Mouse (Mus musculus) hindbrain, embryonic 12.5 days (tissue): Measurements from ENCODE around the gene Tpk1. TPM values are rescaled to one million over a fixed set of nuclear protein-coding genes. Genes with fewer than 3 reads are reported as not detected.

Experiments used
- ATAC-seq: fragments of 200-750 bp; cut with Nextera tagmentation; 2 replicates; pipeline ENCODE4 v1.8.0; 2017; ENCODE audit warnings: moderate TSS enrichment; ENCODE audit not compliant: low FRiP score
- H3K27ac ChIP-seq: fragments of 300-500 bp; sonication (generic); 2 replicates; pipeline ENCODE4 v1.5.1; 2016; ENCODE audit warnings: mild to moderate bottlenecking
- H3K27me3 ChIP-seq: fragments of 300-500 bp; sonication (generic); 2 replicates; pipeline ENCODE4 v1.6.1; 2016; ENCODE audit warnings: mild to moderate bottlenecking
- H3K36me3 ChIP-seq: fragments of 300-500 bp; sonication (generic); 2 replicates; pipeline ENCODE4 v1.6.1; 2016; ENCODE audit warnings: mild to moderate bottlenecking
- H3K4me1 ChIP-seq: fragments of 300-500 bp; sonication (generic); 2 replicates; pipeline ENCODE4 v1.6.1; 2016
- H3K4me2 ChIP-seq: fragments of 300-500 bp; sonication (generic); replicated peaks from 2 replicates; pipeline ENCODE4 v1.6.1; 2016; ENCODE audit warnings: mild to moderate bottlenecking
- H3K4me3 ChIP-seq: fragments of 300-500 bp; sonication (generic); 2 replicates; pipeline ENCODE4 v1.5.1; 2016; ENCODE audit warnings: mild to moderate bottlenecking
- H3K9ac ChIP-seq: fragments of 300-500 bp; sonication (generic); 2 replicates; pipeline ENCODE4 v1.6.1; 2016; ENCODE audit warnings: mild to moderate bottlenecking, moderate library complexity
- H3K9me3 ChIP-seq: fragments of 300-500 bp; sonication (generic); replicated peaks from 2 replicates; pipeline ENCODE4 v1.6.1; 2016; ENCODE audit warnings: mild to moderate bottlenecking
- WGBS: fragments of 180-500 bp; shearing (Covaris S2); methylation state at CpG from one replicate; pipeline ENCODE4 v1.1.7; 2016; 5-methylcytosine and 5-hydroxymethylcytosine counted together
- polyA plus RNA-seq: library from polyadenylated mRNA; unstranded; fragments of >200 nt; fragmentation: Nextera tagmentation; extraction: Ambion mirVana; gene quantifications from 2 replicates; pipeline ENCODE4 v1.2.1, GENCODE M21; 2016

Gene Tpk1
- polyA plus RNA-seq, 1 experiment from 2014 or later, result 7.2 TPM

- Histone ChIP-seq H3K27ac (no peak overlapping the region), H3K27me3 (no peaks in the 10 kb centered on the region), H3K9ac (no peak overlapping the region), H3K4me1 (peaks cover 6% of the 10 kb centered on the region; the same call in 1 of the 2 replicates), H3K36me3 (no peaks in the 10 kb centered on the region), H3K4me3 (no peak overlapping the region), H3K4me2 (no peak overlapping the region), H3K9me3 (no peaks in the 10 kb centered on the region)
- no peak for ATAC-seq
- 77% methylated on average over 3 of the region's 3 CpGs for WGBS
These were observed 305.9 kb downstream of the Tpk1 start for GRCm38 (mm10) chr6:43360214-43360613.

GRCm38 (mm10) chr6:43354562-43355241 is 311.4 kb downstream of the Tpk1 start:
- Histone ChIP-seq H3K4me1 (no peaks in the 10 kb centered on the region), H3K9me3 (no peaks in the 10 kb centered on the region), H3K27ac (no peak overlapping the region), H3K4me3 (no peak overlapping the region), H3K27me3 (no peaks in the 10 kb centered on the region), H3K9ac (no peak overlapping the region), H3K4me2 (no peak overlapping the region), H3K36me3 (no peaks in the 10 kb centered on the region)
- WGBS, result 77% methylated on average over 9 of the region's 9 CpGs
- ATAC-seq, result no peak

- no peak overlapping the region for H3K27ac ChIP-seq
- no peak overlapping the region for H3K4me3 ChIP-seq
- ATAC-seq, result no peak
- WGBS, result 91% methylated on average over 4 of the region's 4 CpGs
- no peaks in the 10 kb centered on the region for H3K9me3 ChIP-seq
- H3K4me1 ChIP-seq, result no peaks in the 10 kb centered on the region
- no peak overlapping the region for H3K9ac ChIP-seq
- no peaks in the 10 kb centered on the region for H3K36me3 ChIP-seq
- no peaks in the 10 kb centered on the region for H3K27me3 ChIP-seq
- no peak overlapping the region for H3K4me2 ChIP-seq
These were observed 312.6 kb downstream of the Tpk1 start for GRCm38 (mm10) chr6:43353446-43353845.

DNA sequence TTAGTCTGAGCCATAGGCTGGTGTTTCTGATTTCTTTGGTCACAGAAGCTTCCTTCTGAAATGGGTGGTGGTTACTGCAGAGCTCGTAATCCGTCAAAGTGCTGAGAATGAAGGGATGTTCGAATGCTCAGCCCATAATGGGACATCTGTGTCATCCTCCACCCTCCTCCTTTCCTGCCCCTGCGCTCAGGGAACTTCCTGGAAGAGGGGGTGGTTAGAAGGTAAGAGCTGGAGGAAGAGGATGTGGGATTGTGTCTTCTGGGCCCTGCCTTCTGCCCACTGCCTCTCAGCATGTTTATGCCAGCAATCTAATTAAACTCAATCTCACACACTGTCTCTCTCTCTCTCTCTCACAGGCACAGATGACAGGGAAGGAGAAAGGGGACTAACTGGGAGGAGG is 317.0 kb downstream of the Tpk1 start:
- H3K9me3 ChIP-seq, result no peaks in the 10 kb centered on the region
- no peaks in the 10 kb centered on the region for H3K36me3 ChIP-seq
- ATAC-seq, result no peak
- 78% methylated on average over 4 of the region's 4 CpGs for WGBS
- H3K4me1 ChIP-seq, result no peaks in the 10 kb centered on the region
- H3K27ac ChIP-seq, result no peak overlapping the region
- H3K9ac ChIP-seq, result no peak overlapping the region
- H3K27me3 ChIP-seq, result no peaks in the 10 kb centered on the region
- no peak overlapping the region for H3K4me3 ChIP-seq
- H3K4me2 ChIP-seq, result no peak overlapping the region

DNA sequence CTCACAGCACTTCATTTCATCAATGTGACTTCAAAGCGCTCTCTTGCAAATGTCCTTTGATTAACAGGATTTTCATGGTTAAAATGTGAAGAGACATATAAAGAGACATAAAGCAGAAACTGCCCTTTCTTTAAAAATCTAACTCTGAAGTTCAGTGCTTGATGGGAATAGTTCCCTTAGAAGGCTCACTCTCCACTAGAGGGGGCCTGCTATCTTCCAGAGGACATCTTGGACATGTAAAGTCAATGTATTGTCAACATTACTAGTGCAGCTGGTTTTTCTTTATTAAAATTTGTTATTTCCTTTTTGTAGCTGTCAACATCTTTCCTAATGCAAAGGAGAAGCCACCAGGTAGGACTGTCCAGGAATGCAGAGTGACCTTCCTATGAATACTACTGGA is 318.4 kb downstream of the Tpk1 start:
- Histone ChIP-seq H3K36me3 (no peaks in the 10 kb centered on the region), H3K4me3 (no peak overlapping the region), H3K27me3 (no peaks in the 10 kb centered on the region), H3K4me2 (no peak overlapping the region), H3K4me1 (no peaks in the 10 kb centered on the region), H3K27ac (no peak overlapping the region), H3K9ac (no peak overlapping the region), H3K9me3 (no peaks in the 10 kb centered on the region)
- WGBS, result 93% methylated on average over 1 of the region's 1 CpGs
- ATAC-seq, result no peak

DNA sequence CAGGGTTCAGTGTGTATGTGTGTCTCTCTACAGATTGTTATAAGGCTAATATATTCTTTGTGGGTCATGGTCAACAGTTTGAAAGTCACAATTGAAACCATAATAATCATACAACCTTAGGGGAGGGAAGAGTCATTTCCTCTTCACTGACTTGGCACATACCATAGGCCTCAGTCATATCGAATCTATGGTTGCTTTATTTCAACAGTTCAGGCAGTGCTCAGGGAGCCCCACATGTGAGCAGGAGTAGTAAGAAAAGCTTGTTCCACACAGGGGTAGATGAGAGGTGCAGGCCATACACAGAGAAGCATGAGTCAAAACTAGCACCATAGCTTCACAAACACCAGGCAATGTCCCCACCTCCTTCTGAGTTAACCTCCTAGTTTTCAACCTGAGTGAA is 323.1 kb downstream of the Tpk1 start:
- H3K9ac ChIP-seq, result no peak overlapping the region
- no peak overlapping the region for H3K4me2 ChIP-seq
- H3K9me3 ChIP-seq, result no peaks in the 10 kb centered on the region
- WGBS, result 71% methylated on average over 1 of the region's 1 CpGs
- ATAC-seq, result no peak
- H3K27me3 ChIP-seq, result no peaks in the 10 kb centered on the region
- H3K27ac ChIP-seq, result no peak overlapping the region
- H3K4me1 ChIP-seq, result no peaks in the 10 kb centered on the region
- H3K36me3 ChIP-seq, result no peaks in the 10 kb centered on the region
- no peak overlapping the region for H3K4me3 ChIP-seq

DNA sequence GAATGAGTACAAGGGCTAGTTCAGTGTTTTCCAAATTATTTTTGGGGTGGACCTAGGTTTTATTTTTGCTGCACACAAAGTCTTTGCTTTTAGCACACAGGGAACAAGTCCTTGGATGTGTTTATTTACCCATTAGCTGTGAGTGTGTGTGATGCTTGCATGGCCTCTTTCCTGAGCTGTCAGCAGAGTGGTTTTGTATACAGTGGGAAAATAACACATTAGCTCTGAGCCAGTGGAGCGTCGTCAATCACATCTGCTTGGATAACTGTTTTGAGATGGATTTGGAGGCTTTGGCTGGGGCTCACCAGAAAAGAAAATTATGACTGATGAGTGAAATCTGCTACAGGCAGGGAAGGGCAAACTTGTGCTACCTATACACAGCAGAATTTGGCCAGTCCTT is 323.7 kb downstream of the Tpk1 start:
- no peaks in the 10 kb centered on the region for H3K9me3 ChIP-seq
- WGBS, result 56% methylated on average over 2 of the region's 2 CpGs

DNA sequence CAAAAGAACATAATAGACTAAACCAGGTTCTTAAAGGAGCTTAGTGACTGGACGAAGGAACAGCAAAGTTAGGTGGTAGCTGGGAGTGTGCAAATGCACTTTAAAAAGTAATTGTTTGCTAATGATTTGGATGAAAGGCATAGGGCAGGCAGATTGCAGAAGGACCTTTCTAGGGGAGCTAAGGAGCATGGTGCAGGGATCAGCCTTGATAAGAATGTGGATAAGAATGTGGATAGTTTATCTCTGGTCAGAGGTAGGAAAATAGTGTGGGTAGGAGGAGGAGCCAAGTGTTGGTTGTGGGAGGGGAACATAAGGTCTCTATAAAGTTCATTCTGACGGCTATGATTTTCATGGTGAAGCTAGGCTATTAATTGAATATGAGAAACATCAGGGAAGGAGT is 327.3 kb downstream of the Tpk1 start:
- Histone ChIP-seq H3K9ac (no peak overlapping the region), H3K4me1 (no peaks in the 10 kb centered on the region), H3K27ac (no peak overlapping the region), H3K4me3 (no peak overlapping the region), H3K36me3 (no peaks in the 10 kb centered on the region), H3K27me3 (no peaks in the 10 kb centered on the region), H3K4me2 (no peak overlapping the region), H3K9me3 (no peaks in the 10 kb centered on the region)
- no peak for ATAC-seq
- WGBS, result 78% methylated on average over 2 of the region's 2 CpGs

More for the DNA sequence above, 323.7 kb downstream of the Tpk1 start:
- Histone ChIP-seq H3K27me3 (no peaks in the 10 kb centered on the region), H3K4me2 (no peak overlapping the region), H3K4me1 (no peaks in the 10 kb centered on the region), H3K27ac (no peak overlapping the region), H3K36me3 (no peaks in the 10 kb centered on the region), H3K9ac (no peak overlapping the region), H3K4me3 (no peak overlapping the region)
- ATAC-seq, result no peak

DNA sequence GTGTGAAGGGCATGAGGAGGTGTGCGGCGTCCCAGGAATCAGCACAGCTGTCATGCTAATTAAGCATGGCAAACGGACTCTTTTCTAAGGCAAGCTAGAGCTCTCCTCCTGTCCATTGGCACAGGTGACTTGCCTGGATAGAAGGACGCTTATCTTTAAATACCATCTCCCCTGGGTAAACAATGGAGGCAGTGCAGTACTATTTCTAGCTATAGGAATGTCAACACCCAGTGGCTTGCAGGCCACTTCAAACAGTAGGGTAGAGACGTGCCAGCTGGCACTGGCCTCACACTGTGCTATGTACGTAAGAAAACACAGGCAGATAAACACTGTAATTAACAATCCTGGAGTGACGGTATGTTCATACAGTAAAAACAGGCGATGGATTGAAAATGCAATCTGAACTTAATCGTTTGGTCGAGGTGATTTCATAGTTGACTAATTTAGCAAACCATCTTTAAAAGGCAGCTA is 328.6 kb downstream of the Tpk1 start:
- H3K27me3 ChIP-seq, result no peaks in the 10 kb centered on the region
- no peak overlapping the region for H3K9ac ChIP-seq
- no peak overlapping the region for H3K27ac ChIP-seq
- H3K4me1 ChIP-seq, result no peaks in the 10 kb centered on the region
- H3K4me3 ChIP-seq, result no peak overlapping the region
- H3K36me3 ChIP-seq, result no peaks in the 10 kb centered on the region
- no peaks in the 10 kb centered on the region for H3K9me3 ChIP-seq
- no peak overlapping the region for H3K4me2 ChIP-seq
- WGBS, result 57% methylated on average over 10 of the region's 10 CpGs
- peak; percentile 70; the same call in 1 of the 2 replicates for ATAC-seq

GRCm38 (mm10) chr6:43335619-43336234 is 330.4 kb downstream of the Tpk1 start:
- H3K4me2 ChIP-seq, result no peak overlapping the region
- H3K9ac ChIP-seq, result no peak overlapping the region
- H3K4me3 ChIP-seq, result no peak overlapping the region
- H3K9me3 ChIP-seq, result no peaks in the 10 kb centered on the region
- H3K36me3 ChIP-seq, result no peaks in the 10 kb centered on the region
- H3K27me3 ChIP-seq, result no peaks in the 10 kb centered on the region
- no peak for ATAC-seq
- H3K27ac ChIP-seq, result no peak overlapping the region
- no peaks in the 10 kb centered on the region for H3K4me1 ChIP-seq
- 83% methylated on average over 3 of the region's 3 CpGs for WGBS

DNA sequence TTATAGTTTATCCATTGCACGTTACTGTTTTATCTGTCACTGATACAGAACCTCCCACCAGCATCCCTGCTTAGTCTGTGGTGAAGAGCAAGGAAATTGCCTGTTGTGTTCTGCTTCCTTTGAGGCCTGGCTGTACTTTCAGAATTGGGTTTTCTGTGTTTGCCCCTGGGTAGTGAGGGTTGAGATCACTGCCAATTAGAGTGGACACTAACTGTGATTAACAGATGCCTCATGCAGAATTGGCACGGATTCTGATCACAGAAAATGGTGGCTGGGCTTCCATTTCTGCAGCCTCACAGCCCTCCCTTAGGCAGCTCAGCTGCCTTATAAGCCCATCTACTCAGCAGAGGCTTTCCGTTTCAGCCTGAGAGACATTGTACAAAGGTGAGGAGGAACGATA is 332.6 kb downstream of the Tpk1 start:
- no peak overlapping the region for H3K9ac ChIP-seq
- no peak for ATAC-seq
- no peaks in the 10 kb centered on the region for H3K4me1 ChIP-seq
- 75% methylated on average over 4 of the region's 4 CpGs for WGBS
- H3K27me3 ChIP-seq, result no peaks in the 10 kb centered on the region
- no peaks in the 10 kb centered on the region for H3K9me3 ChIP-seq
- H3K4me2 ChIP-seq, result no peak overlapping the region
- no peaks in the 10 kb centered on the region for H3K36me3 ChIP-seq
- H3K4me3 ChIP-seq, result no peak overlapping the region
- no peak overlapping the region for H3K27ac ChIP-seq

DNA sequence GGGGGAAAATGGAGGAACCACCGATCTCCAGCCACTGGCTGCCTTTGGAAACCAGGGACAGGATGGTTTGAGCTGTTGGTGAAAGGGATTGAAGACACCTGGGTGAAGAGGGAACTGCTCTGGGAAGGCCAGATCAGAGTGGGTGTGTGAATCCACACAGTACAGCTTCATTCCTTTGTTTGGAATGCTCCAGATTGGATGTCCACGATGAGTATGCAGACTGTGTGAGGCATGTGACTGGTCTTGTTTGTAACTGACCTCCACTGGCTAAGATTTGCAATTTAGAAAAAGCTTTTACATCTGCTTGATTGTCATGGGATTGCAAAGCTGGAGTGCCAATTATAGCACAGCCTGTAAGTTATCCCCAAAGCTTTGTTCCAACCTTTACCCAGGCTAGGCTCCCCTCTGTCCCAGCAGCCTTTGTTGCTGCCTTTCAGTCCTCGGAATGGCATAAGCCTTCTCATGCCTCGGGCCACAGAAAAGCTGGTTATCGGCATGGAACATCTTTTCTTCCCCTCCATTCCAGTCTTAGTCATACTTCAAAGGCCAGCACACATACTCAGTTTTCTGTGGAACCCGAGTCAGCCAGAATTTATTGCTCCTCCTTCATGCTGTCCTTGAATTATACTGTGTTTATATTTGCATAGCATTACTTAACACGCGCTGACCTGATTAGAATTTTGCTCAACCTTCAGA is 353.0 kb downstream of the Tpk1 start:
- 65% methylated on average over 8 of the region's 8 CpGs for WGBS
- H3K9me3 ChIP-seq, result no peaks in the 10 kb centered on the region
- ATAC-seq, result peak; percentile 61
- no peaks in the 10 kb centered on the region for H3K27me3 ChIP-seq
- H3K4me1 ChIP-seq, result no peaks in the 10 kb centered on the region
- no peaks in the 10 kb centered on the region for H3K36me3 ChIP-seq
- no peak overlapping the region for H3K9ac ChIP-seq
- H3K4me3 ChIP-seq, result no peak overlapping the region
- no peak overlapping the region for H3K4me2 ChIP-seq
- no peak overlapping the region for H3K27ac ChIP-seq
